Mouse (Mus musculus) frontal cortex, postnatal 36 days (tissue): ENCODE results near the gene Cdh15.

ENCODE experiments used
- DNase-seq, 2 experiments: peaks; one replicate each; pipeline ENCODE4 v3.0.0; 2022; ENCODE audit warnings: low spot score in 2 of 2

Gene Cdh15

GRCm38 (mm10) chr8:122883671-122884070, 35.9 kb downstream of the Cdh15 start:
- no peak for DNase-seq

GRCm38 (mm10) chr8:122891440-122891839, 43.7 kb downstream of the Cdh15 start:
- DNase-seq: no peak

- no peak for DNase-seq
Measured at GRCm38 (mm10) chr8:122893451-122893850, 45.7 kb downstream of the Cdh15 start.

GRCm38 (mm10) chr8:122896317-122896716, 48.6 kb downstream of the Cdh15 start:
- no peak for DNase-seq

GRCm38 (mm10) chr8:122897200-122897599, 49.4 kb downstream of the Cdh15 start:
- peak in 1 of 2 experiments; percentile 38 for DNase-seq

GRCm38 (mm10) chr8:122898018-122898417, 50.3 kb downstream of the Cdh15 start:
- DNase-seq: no peak

- no peak for DNase-seq
Measured at GRCm38 (mm10) chr8:122898473-122898872, 50.7 kb downstream of the Cdh15 start.

- no peak for DNase-seq
Measured at GRCm38 (mm10) chr8:122899085-122899484, 51.3 kb downstream of the Cdh15 start.

- DNase-seq: peak in 1 of 2 experiments; percentile 19
Measured at GRCm38 (mm10) chr8:122901476-122901875, 53.7 kb downstream of the Cdh15 start.

- DNase-seq: peak in 1 of 2 experiments; percentile 29
Measured at GRCm38 (mm10) chr8:122901892-122902515, 54.2 kb downstream of the Cdh15 start.

- DNase-seq: no peak
Measured at GRCm38 (mm10) chr8:122902581-122902980, 54.8 kb downstream of the Cdh15 start.

- DNase-seq: no peak
Measured at GRCm38 (mm10) chr8:122903002-122903401, 55.2 kb downstream of the Cdh15 start.

- no peak for DNase-seq
Measured at GRCm38 (mm10) chr8:122904496-122904895, 56.7 kb downstream of the Cdh15 start.

GRCm38 (mm10) chr8:122905346-122905745, 57.6 kb downstream of the Cdh15 start:
- no peak for DNase-seq

- DNase-seq: peak; percentile 92 to 94
Measured at GRCm38 (mm10) chr8:122906463-122907021, 58.8 kb downstream of the Cdh15 start.

- DNase-seq: no peak
Measured at GRCm38 (mm10) chr8:122912150-122912549, 64.4 kb downstream of the Cdh15 start.

- DNase-seq: no peak
Measured at GRCm38 (mm10) chr8:122912871-122913270, 65.1 kb downstream of the Cdh15 start.

GRCm38 (mm10) chr8:122916766-122917165, 69.0 kb downstream of the Cdh15 start:
- no peak for DNase-seq
